Mouse (Mus musculus) retina, embryonic 14.5 days (tissue): Measurements from ENCODE around the gene Gm3629.
"Not testable (repeated sequence)": the region's sequence is repeated elsewhere in the genome, so short reads cannot be mapped to it uniquely, and the experiment has no call there.

ENCODE experiments used
- DNase-seq: peaks from one replicate; pipeline ENCODE4 v3.0.0-alpha.2; 2015; ENCODE audit warnings: low spot score

Gene Gm3629

DNA sequence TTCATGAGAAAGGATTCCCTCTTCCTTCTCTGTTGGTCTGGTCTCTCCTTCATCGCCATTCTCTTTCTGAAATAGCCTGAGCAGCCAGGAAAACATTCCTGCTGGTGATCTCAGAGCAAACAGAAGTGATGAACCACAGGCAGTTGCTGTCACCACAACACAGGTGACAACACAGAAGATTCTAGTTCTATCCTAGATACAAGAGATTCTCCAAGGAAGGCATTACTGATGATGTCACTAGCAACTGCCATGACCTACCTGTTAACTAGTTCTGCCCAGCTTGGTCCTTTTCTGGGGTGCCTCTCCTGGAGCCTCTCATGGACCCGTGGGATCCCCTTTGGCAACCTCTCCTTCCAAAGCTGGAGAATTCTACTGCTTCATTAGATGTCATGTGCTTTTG lies at the start of gene Gm3629:
Gene Gm3629, minus strand, starts transcription at position 101 of the 400 bp plus-strand sequence.
- DNase-seq: not testable (repeated sequence)

DNA sequence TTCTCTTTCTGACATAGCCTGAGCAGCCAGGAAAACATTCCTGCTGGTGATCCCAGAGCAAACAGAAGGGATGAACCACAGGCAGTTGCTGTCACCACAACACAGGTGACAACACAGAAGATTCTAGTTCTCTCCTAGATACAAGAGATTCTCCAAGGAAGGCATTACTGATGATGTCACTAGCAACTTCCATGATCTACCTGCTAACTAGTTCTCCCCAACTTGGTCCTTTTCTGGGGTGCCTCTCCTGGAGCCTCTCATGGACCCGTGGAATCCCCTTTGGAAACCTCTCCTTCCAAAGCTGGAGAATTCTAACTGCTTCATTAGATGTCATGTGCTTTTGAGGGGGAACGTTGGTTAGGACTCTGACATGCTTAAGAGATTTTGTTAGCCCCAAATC lies 31.9 kb upstream of the Gm3629 start, which contains the start of gene Gm3460:
Gene Gm3460, minus strand, starts transcription at position 101 of the 400 bp plus-strand sequence.
- DNase-seq: not testable (repeated sequence)

DNA sequence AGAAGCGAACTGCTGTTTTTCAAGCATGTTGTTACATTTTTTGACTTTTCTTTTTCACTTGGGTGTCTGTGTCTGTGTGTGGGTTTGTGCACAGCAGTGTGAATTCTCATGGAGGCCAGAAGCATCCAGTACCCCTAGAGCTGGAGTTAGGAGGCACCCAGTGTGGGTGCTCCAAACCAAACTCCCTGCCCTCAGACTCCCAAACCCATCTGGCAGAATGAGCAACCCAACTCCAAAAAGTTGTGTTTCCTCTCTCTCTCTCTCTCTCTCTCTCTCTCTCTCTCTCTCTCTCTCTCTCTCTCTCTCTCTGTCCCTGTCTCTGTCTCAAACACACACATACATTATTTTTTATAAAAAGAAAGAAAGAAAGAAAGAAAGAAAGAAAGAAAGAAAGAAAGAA lies 16.0 kb upstream of the Gm3629 start:
- DNase-seq: not testable (repeated sequence)

DNA sequence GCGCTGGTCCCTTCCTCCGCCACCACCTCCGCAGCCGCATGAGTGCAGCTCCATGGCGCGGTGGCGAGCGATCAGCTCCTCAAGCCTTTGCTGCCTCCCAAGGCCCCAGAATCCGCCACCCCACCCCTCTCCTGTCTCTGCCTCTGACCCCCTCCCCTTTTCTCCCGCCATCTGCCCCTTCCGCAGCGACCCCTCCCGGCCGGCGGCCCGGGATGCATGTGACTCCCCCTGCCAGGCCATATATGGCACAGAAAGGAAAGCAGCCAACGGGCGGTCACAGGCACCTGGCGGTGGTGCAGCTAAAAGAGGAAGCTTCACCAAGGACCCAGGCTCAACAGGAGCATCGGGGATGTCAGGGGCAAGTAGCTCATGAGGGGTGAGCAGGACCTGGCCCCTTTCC lies 14.6 kb upstream of the Gm3629 start:
- DNase-seq: not testable (repeated sequence)

DNA sequence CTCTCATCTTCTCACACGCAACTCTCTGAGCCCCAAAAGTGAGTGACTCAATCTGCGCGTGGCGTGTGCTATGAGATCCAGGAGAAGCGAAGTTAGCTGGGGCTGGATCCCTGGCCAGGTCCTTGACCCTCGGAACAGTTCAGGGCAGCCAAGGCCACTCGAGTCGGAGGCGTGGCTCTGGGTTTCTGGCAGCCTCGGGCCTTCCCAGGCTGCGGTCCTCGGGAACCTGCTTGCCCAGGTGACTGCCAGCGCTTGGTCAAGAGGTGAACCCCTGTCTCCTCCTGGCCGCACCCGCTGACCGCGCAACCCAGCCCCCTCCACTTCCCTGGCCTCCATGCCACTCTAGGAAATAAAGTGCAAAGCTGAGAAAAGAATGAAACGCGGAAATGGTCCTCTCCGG lies 14.1 kb upstream of the Gm3629 start:
- not testable (repeated sequence) for DNase-seq

DNA sequence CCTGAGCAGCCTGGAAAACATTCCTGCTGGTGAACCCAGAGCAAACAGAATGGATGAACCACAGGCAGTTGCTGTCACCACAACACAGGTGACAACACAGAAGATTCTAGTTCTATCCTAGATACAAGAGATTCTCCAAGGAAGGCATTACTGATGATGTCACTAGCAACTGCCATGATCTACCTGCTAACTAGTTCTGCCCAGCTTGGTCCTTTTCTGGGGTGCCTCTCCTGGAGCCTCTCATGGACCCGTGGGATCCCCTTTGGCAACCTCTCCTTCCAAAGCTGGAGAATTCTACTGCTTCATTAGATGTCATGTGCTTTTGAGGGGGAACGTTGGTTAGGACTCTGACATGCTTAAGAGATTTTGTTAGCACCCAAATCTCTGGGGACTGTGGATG lies 53.2 kb downstream of the Gm3629 start, which contains the start of gene Gm8356:
Gene Gm8356, minus strand, starts transcription at position 101 of the 400 bp plus-strand sequence.
- not testable (repeated sequence) for DNase-seq
